Mouse (Mus musculus) limb, embryonic 12.5 days (tissue): ENCODE measurements around the gene Olfr292. TPM values are rescaled to one million over a fixed set of nuclear protein-coding genes. Genes with fewer than 3 reads are reported as not detected.

Experiments
- ATAC-seq: fragments of 200-750 bp; cut with Nextera tagmentation; 2 replicates; pipeline ENCODE4 v1.8.0; 2017; ENCODE audit warnings: low read depth, moderate TSS enrichment; ENCODE audit not compliant: insufficient number of reproducible peaks, insufficient read depth, low FRiP score, low TSS enrichment
- H3K27ac ChIP-seq: fragments of 300-500 bp; sonication (generic); 2 replicates; pipeline ENCODE4 v1.5.1; 2016; ENCODE audit warnings: mild to moderate bottlenecking, moderate library complexity
- H3K27me3 ChIP-seq: fragments of 300-500 bp; sonication (generic); 2 replicates; pipeline ENCODE4 v1.6.1; 2016; ENCODE audit warnings: mild to moderate bottlenecking, moderate library complexity
- H3K36me3 ChIP-seq: fragments of 300-500 bp; sonication (generic); 2 replicates; pipeline ENCODE4 v1.6.1; 2016; ENCODE audit warnings: mild to moderate bottlenecking, moderate library complexity
- H3K4me1 ChIP-seq: fragments of 300-500 bp; sonication (generic); replicated peaks from 2 replicates; pipeline ENCODE4 v1.6.1; 2016
- H3K4me2 ChIP-seq: fragments of 300-500 bp; sonication (generic); 2 replicates; pipeline ENCODE4 v1.6.1; 2016; ENCODE audit warnings: mild to moderate bottlenecking, moderate library complexity
- H3K4me3 ChIP-seq: fragments of 300-500 bp; sonication (generic); replicated peaks from 2 replicates; pipeline ENCODE4 v1.5.1; 2016; ENCODE audit warnings: mild to moderate bottlenecking
- H3K9ac ChIP-seq: fragments of 300-500 bp; sonication (generic); replicated peaks from 2 replicates; pipeline ENCODE4 v1.6.1; 2016; ENCODE audit warnings: mild to moderate bottlenecking, moderate library complexity
- H3K9me3 ChIP-seq: fragments of 300-500 bp; sonication (generic); 2 replicates; pipeline ENCODE4 v1.6.1; 2016; ENCODE audit warnings: mild to moderate bottlenecking, moderate library complexity
- WGBS: fragments of 180-500 bp; shearing (Covaris S2); methylation state at CpG from one replicate; pipeline ENCODE4 v1.1.7; 2016; 5-methylcytosine and 5-hydroxymethylcytosine counted together
- polyA plus RNA-seq: library from polyadenylated mRNA; unstranded; fragments of >200 nt; fragmentation: Nextera tagmentation; extraction: Ambion mirVana; gene quantifications from 2 replicates; pipeline ENCODE4 v1.2.1, GENCODE M21; 2016

The Olfr292 gene
- not detected in 2 replicates for polyA plus RNA-seq

DNA sequence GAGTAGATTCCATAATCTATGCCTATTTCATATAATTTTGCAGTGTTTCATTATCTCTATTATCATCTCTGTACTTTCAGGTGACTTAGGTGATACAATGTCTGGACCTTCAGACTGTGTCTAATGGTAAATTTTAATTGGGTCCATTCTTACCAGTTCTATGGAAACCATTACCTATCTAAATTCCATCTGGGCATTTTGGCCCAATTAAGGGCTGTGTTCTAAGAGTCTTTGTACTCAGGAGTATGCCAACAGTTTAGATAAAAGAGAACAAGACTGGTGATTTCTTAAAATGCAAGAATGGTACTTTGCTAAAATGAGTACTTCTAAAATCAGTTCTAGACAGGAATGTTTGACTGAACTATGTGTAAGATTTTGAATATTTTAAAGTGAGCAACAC is at the start of gene Olfr292:
Gene Olfr292, plus strand, starts transcription at position 301 of the 400 bp plus-strand sequence.
- H3K27ac ChIP-seq: no peak within 1 kb of the TSS
- no peak within 1 kb of the TSS for H3K9ac ChIP-seq
- H3K9me3 ChIP-seq: no peaks in the 10 kb centered on the region
- H3K4me3 ChIP-seq: no peak within 1 kb of the TSS
- no peaks in the 10 kb centered on the region for H3K36me3 ChIP-seq
- no peak for ATAC-seq
- no peaks in the 10 kb centered on the region for H3K4me1 ChIP-seq
- H3K4me2 ChIP-seq: no peak within 1 kb of the TSS
- no peaks in the 10 kb centered on the region for H3K27me3 ChIP-seq

- Histone ChIP-seq H3K4me3 (no peak within 1 kb of the TSS), H3K27me3 (no peaks in the 10 kb centered on the region), H3K4me1 (no peaks in the 10 kb centered on the region), H3K9me3 (no peaks in the 10 kb centered on the region), H3K9ac (no peak within 1 kb of the TSS), H3K36me3 (no peaks in the 10 kb centered on the region), H3K4me2 (no peak within 1 kb of the TSS), H3K27ac (no peak within 1 kb of the TSS)
- ATAC-seq: no peak
- WGBS: 88% methylated on average over 4 of the region's 4 CpGs
Observed at GRCm38 (mm10) chr7:86648761-86649160, 39.4 kb upstream of the Olfr292 start, which contains the start of gene Olfr293. TSS of gene Olfr293 (plus strand) at chr7:86649061.

DNA sequence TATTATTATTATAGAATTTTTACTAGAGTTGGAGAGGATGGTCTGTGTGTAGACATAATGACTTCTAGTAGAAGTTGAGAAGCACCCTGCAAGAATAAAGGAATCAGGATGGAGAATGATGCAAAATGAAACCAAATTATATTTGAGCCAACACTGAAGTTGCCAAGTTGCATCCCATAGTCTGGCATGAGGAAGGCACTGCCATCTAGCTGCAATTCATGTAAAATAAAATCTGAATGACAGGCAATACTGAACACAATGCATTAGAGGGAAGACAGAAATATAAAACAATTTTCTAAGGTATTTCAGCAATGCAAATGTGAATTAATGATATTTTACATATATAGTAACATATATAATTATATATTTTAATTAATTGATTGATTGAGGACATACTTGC is 36.9 kb downstream of the Olfr292 start:
- ATAC-seq: no peak
- Histone ChIP-seq H3K9me3 (no peaks in the 10 kb centered on the region), H3K27ac (no peak overlapping the region), H3K4me3 (no peak overlapping the region), H3K27me3 (no peaks in the 10 kb centered on the region), H3K9ac (no peak overlapping the region), H3K4me1 (no peaks in the 10 kb centered on the region), H3K4me2 (no peak overlapping the region), H3K36me3 (no peaks in the 10 kb centered on the region)

Other genes starting within 250 kb of the Olfr292 start
- gene Olfr299, start 228.4 kb upstream of the Olfr292 start, polyA plus RNA-seq: not detected in 2 replicates
- not detected in 2 replicates for gene Olfr298, start 195.8 kb upstream of the Olfr292 start, polyA plus RNA-seq
- gene Olfr297, start 168.4 kb upstream of the Olfr292 start, polyA plus RNA-seq: not detected in 2 replicates
- gene Olfr295, start 104.5 kb upstream of the Olfr292 start, polyA plus RNA-seq: not detected in 2 replicates
- gene Olfr294, start 71.7 kb upstream of the Olfr292 start, polyA plus RNA-seq: not detected in 2 replicates
- not detected in 2 replicates for gene Olfr293, start 39.3 kb upstream of the Olfr292 start, polyA plus RNA-seq
- 0.15 TPM in 1 of 2 replicates, not detected in the other for gene Folh1, start 87.6 kb downstream of the Olfr292 start, polyA plus RNA-seq
- not detected in 2 replicates for gene Vmn2r77, start 106.7 kb downstream of the Olfr292 start, polyA plus RNA-seq
- gene Vmn2r78, start 226.8 kb downstream of the Olfr292 start, polyA plus RNA-seq: not detected in 2 replicates